Mouse (Mus musculus) midbrain, embryonic 15.5 days (tissue): ENCODE results near the gene Rpl23a. TPM values are rescaled to one million over a fixed set of nuclear protein-coding genes. Genes with fewer than 3 reads are reported as not detected.
A peak's percentile ranks its signal among the peaks of the same experiment; 100 is the strongest.
"Not testable (repeated sequence)": the region's sequence is repeated elsewhere in the genome, so short reads cannot be mapped to it uniquely, and the experiment has no call there.

Source experiments
- ATAC-seq: fragments of 200-750 bp; cut with Nextera tagmentation; replicated peaks from 2 replicates; pipeline ENCODE4 v1.8.0; 2017; ENCODE audit warnings: moderate TSS enrichment
- H3K27ac ChIP-seq: fragments of 300-500 bp; sonication (generic); 2 replicates; pipeline ENCODE4 v1.5.1; 2015; ENCODE audit warnings: mild to moderate bottlenecking, inconsistent platforms
- H3K27me3 ChIP-seq: fragments of 300-500 bp; sonication (generic); replicated peaks from 2 replicates; pipeline ENCODE4 v1.6.1; 2015; ENCODE audit warnings: inconsistent platforms
- H3K36me3 ChIP-seq: fragments of 300-500 bp; sonication (generic); replicated peaks from 2 replicates; pipeline ENCODE4 v1.6.1; 2015; ENCODE audit warnings: inconsistent platforms
- H3K4me1 ChIP-seq: fragments of 300-500 bp; sonication (generic); 2 replicates; pipeline ENCODE4 v1.6.1; 2015; ENCODE audit warnings: inconsistent platforms
- H3K4me2 ChIP-seq: fragments of 300-500 bp; sonication (generic); 2 replicates; pipeline ENCODE4 v1.6.1; 2015; ENCODE audit warnings: inconsistent platforms, mild to moderate bottlenecking, moderate library complexity
- H3K4me3 ChIP-seq: fragments of 300-500 bp; sonication (generic); 2 replicates; pipeline ENCODE4 v1.5.1; 2015; ENCODE audit warnings: mild to moderate bottlenecking, inconsistent platforms
- H3K9ac ChIP-seq: fragments of 300-500 bp; sonication (generic); 2 replicates; pipeline ENCODE4 v1.6.1; 2015; ENCODE audit warnings: mild to moderate bottlenecking, inconsistent platforms
- H3K9me3 ChIP-seq: fragments of 300-500 bp; sonication (generic); 2 replicates; pipeline ENCODE4 v1.6.1; 2016; ENCODE audit warnings: inconsistent platforms
- WGBS: fragments of 180-500 bp; shearing (Covaris S2); methylation state at CpG from one replicate; pipeline ENCODE4 v1.1.7; 2015; ENCODE audit warnings: mixed read lengths; 5-methylcytosine and 5-hydroxymethylcytosine counted together
- polyA plus RNA-seq: library from polyadenylated mRNA; unstranded; fragments of >200 nt; fragmentation: Nextera tagmentation; extraction: Ambion mirVana; gene quantifications from 2 replicates; pipeline ENCODE4 v1.2.1, GENCODE M21; 2015

The Rpl23a gene
- polyA plus RNA-seq, 1 experiment from 2014 or later: 703 TPM

- H3K4me2 ChIP-seq: no peak overlapping the region
- peak overlapping the region; percentile 71 for H3K27ac ChIP-seq
- peaks cover 23% of the 10 kb centered on the region for H3K36me3 ChIP-seq
- no peaks in the 10 kb centered on the region for H3K27me3 ChIP-seq
- no peaks in the 10 kb centered on the region for H3K9me3 ChIP-seq
- H3K9ac ChIP-seq: no peak overlapping the region
- ATAC-seq: peak; percentile 82
- WGBS: 56% methylated on average over 9 of the region's 9 CpGs
- peaks cover 17% of the 10 kb centered on the region for H3K4me1 ChIP-seq
- H3K4me3 ChIP-seq: no peak overlapping the region
These were observed 30.8 kb downstream of the Rpl23a start for GRCm38 (mm10) chr11:78152299-78153231.

GRCm38 (mm10) chr11:78151161-78151560 lies 32.2 kb downstream of the Rpl23a start:
- Histone ChIP-seq H3K27me3 (no peaks in the 10 kb centered on the region), H3K4me2 (no peak overlapping the region), H3K4me1 (peaks cover 17% of the 10 kb centered on the region), H3K27ac (0 out of 2 replicates have a peak overlapping the region, but pooled peaks have one; percentile 10), H3K9me3 (no peaks in the 10 kb centered on the region), H3K36me3 (peaks cover 20% of the 10 kb centered on the region), H3K9ac (no peak overlapping the region), H3K4me3 (no peak overlapping the region)
- 31% methylated on average over 1 of the region's 1 CpGs for WGBS
- ATAC-seq: no peak

GRCm38 (mm10) chr11:78146707-78147543 lies 36.5 kb downstream of the Rpl23a start:
- 95% methylated on average over 6 of the region's 6 CpGs for WGBS
- H3K36me3 ChIP-seq: peaks cover 12% of the 10 kb centered on the region; the same call in 1 of the 2 replicates
- H3K27ac ChIP-seq: no peak overlapping the region
- no peaks in the 10 kb centered on the region for H3K27me3 ChIP-seq
- no peaks in the 10 kb centered on the region for H3K9me3 ChIP-seq
- H3K4me3 ChIP-seq: no peak overlapping the region
- H3K4me2 ChIP-seq: no peak overlapping the region
- no peaks in the 10 kb centered on the region for H3K4me1 ChIP-seq
- no peak for ATAC-seq
- H3K9ac ChIP-seq: no peak overlapping the region

GRCm38 (mm10) chr11:78146168-78146567 lies 37.2 kb downstream of the Rpl23a start:
- no peak overlapping the region for H3K27ac ChIP-seq
- no peaks in the 10 kb centered on the region for H3K27me3 ChIP-seq
- no peak overlapping the region for H3K4me3 ChIP-seq
- no peak overlapping the region for H3K4me2 ChIP-seq
- 91% methylated on average over 5 of the region's 5 CpGs for WGBS
- H3K9me3 ChIP-seq: no peaks in the 10 kb centered on the region
- H3K4me1 ChIP-seq: no peaks in the 10 kb centered on the region
- H3K9ac ChIP-seq: no peak overlapping the region
- peaks cover 12% of the 10 kb centered on the region; the same call in 1 of the 2 replicates for H3K36me3 ChIP-seq
- no peak for ATAC-seq

GRCm38 (mm10) chr11:78143520-78143919 lies 39.9 kb downstream of the Rpl23a start:
- Histone ChIP-seq H3K4me1 (no peaks in the 10 kb centered on the region), H3K9ac (no peak overlapping the region), H3K36me3 (peaks cover 8% of the 10 kb centered on the region; the same call in 1 of the 2 replicates), H3K9me3 (no peaks in the 10 kb centered on the region), H3K4me3 (no peak overlapping the region), H3K27me3 (no peaks in the 10 kb centered on the region), H3K4me2 (no peak overlapping the region), H3K27ac (no peak overlapping the region)
- no peak for ATAC-seq
- WGBS: 78% methylated on average over 2 of the region's 2 CpGs

- H3K4me1 ChIP-seq: no peaks in the 10 kb centered on the region
- WGBS: 87% methylated on average over 5 of the region's 5 CpGs
- H3K27me3 ChIP-seq: no peaks in the 10 kb centered on the region
- no peak for ATAC-seq
- H3K9ac ChIP-seq: no peak overlapping the region
- H3K27ac ChIP-seq: no peak overlapping the region
- H3K4me2 ChIP-seq: no peak overlapping the region
- no peaks in the 10 kb centered on the region for H3K9me3 ChIP-seq
- no peak overlapping the region for H3K4me3 ChIP-seq
- peaks cover 7% of the 10 kb centered on the region; the same call in 1 of the 2 replicates for H3K36me3 ChIP-seq
These were observed 42.7 kb downstream of the Rpl23a start for GRCm38 (mm10) chr11:78140665-78141064.

- Histone ChIP-seq H3K9ac (no peak overlapping the region), H3K9me3 (no peaks in the 10 kb centered on the region), H3K36me3 (no peaks in the 10 kb centered on the region), H3K4me1 (no peaks in the 10 kb centered on the region), H3K27ac (no peak overlapping the region), H3K27me3 (no peaks in the 10 kb centered on the region), H3K4me2 (no peak overlapping the region), H3K4me3 (no peak overlapping the region)
- ATAC-seq: no peak
- 90% methylated on average over 3 of the region's 3 CpGs for WGBS
These were observed 45.4 kb downstream of the Rpl23a start for GRCm38 (mm10) chr11:78138023-78138422.

GRCm38 (mm10) chr11:78137584-78137983 lies 45.8 kb downstream of the Rpl23a start:
- H3K9ac ChIP-seq: no peak overlapping the region
- ATAC-seq: no peak
- WGBS: 74% methylated on average over 4 of the region's 4 CpGs
- no peak overlapping the region for H3K4me3 ChIP-seq
- no peaks in the 10 kb centered on the region for H3K27me3 ChIP-seq
- H3K9me3 ChIP-seq: no peaks in the 10 kb centered on the region
- no peaks in the 10 kb centered on the region for H3K4me1 ChIP-seq
- no peaks in the 10 kb centered on the region for H3K36me3 ChIP-seq
- H3K4me2 ChIP-seq: no peak overlapping the region
- H3K27ac ChIP-seq: no peak overlapping the region

GRCm38 (mm10) chr11:78136132-78136531 lies 47.3 kb downstream of the Rpl23a start:
- no peaks in the 10 kb centered on the region for H3K9me3 ChIP-seq
- H3K4me3 ChIP-seq: no peak overlapping the region
- no peaks in the 10 kb centered on the region for H3K4me1 ChIP-seq
- WGBS: 92% methylated on average over 1 of the region's 1 CpGs
- no peaks in the 10 kb centered on the region for H3K27me3 ChIP-seq
- no peak overlapping the region for H3K27ac ChIP-seq
- H3K4me2 ChIP-seq: no peak overlapping the region
- H3K9ac ChIP-seq: no peak overlapping the region
- no peaks in the 10 kb centered on the region for H3K36me3 ChIP-seq
- no peak for ATAC-seq

GRCm38 (mm10) chr11:78135314-78135713 lies 48.1 kb downstream of the Rpl23a start:
- H3K4me3 ChIP-seq, H3K36me3 ChIP-seq, H3K27ac ChIP-seq, ATAC-seq, H3K4me2 ChIP-seq, H3K9me3 ChIP-seq, H3K9ac ChIP-seq, H3K4me1 ChIP-seq, H3K27me3 ChIP-seq: not testable (repeated sequence)
- 92% methylated on average over 7 of the region's 7 CpGs for WGBS

GRCm38 (mm10) chr11:78134344-78134743 lies 49.0 kb downstream of the Rpl23a start:
- WGBS: 91% methylated on average over 3 of the region's 3 CpGs

GRCm38 (mm10) chr11:78133915-78134314 lies 49.5 kb downstream of the Rpl23a start:
- Histone ChIP-seq H3K4me2 (no peak overlapping the region), H3K9ac (no peak overlapping the region), H3K4me1 (no peaks in the 10 kb centered on the region), H3K36me3 (no peaks in the 10 kb centered on the region), H3K27me3 (no peaks in the 10 kb centered on the region), H3K4me3 (no peak overlapping the region), H3K27ac (no peak overlapping the region), H3K9me3 (no peaks in the 10 kb centered on the region)
- ATAC-seq: no peak
- WGBS: 97% methylated on average over 6 of the region's 6 CpGs

More at GRCm38 (mm10) chr11:78134344-78134743, 49.0 kb downstream of the Rpl23a start:
- H3K27ac ChIP-seq: no peak overlapping the region
- no peaks in the 10 kb centered on the region for H3K4me1 ChIP-seq
- H3K36me3 ChIP-seq: no peaks in the 10 kb centered on the region
- no peak overlapping the region for H3K4me3 ChIP-seq
- H3K9me3 ChIP-seq: no peaks in the 10 kb centered on the region
- no peak for ATAC-seq
- H3K4me2 ChIP-seq: no peak overlapping the region
- no peak overlapping the region for H3K9ac ChIP-seq
- no peaks in the 10 kb centered on the region for H3K27me3 ChIP-seq
